Mouse (Mus musculus) lung, postnatal 10 days (tissue): Measurements from ENCODE around the gene Hist2h2aa2.
"Not testable (repeated sequence)": the region's sequence is repeated elsewhere in the genome, so short reads cannot be mapped to it uniquely, and the experiment has no call there.

Experiments used
- DNase-seq: peaks from one replicate; pipeline ENCODE4 v3.0.0; 2021

Hist2h2aa2 gene

GRCm38 (mm10) chr3:96239949-96240798 lies at the start of gene Hist2h2aa2:
Gene Hist2h2aa2 (minus strand): TSS chr3:96240276.
- peak; percentile 97 for DNase-seq

- no peak for DNase-seq
These were observed 49.1 kb upstream of the Hist2h2aa2 start for GRCm38 (mm10) chr3:96289201-96289600.

- DNase-seq, result not testable (repeated sequence)
These were observed 47.3 kb upstream of the Hist2h2aa2 start for GRCm38 (mm10) chr3:96287334-96287733.

GRCm38 (mm10) chr3:96284457-96284856 lies 44.4 kb upstream of the Hist2h2aa2 start:
- peak; percentile 51 for DNase-seq

GRCm38 (mm10) chr3:96280660-96281059 lies 40.6 kb upstream of the Hist2h2aa2 start:
- DNase-seq, result no peak

GRCm38 (mm10) chr3:96277800-96278624 lies 37.9 kb upstream of the Hist2h2aa2 start:
- peak; percentile 96 for DNase-seq

GRCm38 (mm10) chr3:96277428-96277799 lies 37.3 kb upstream of the Hist2h2aa2 start:
- DNase-seq, result peak; percentile 48

- no peak for DNase-seq
These were observed 33.8 kb upstream of the Hist2h2aa2 start for GRCm38 (mm10) chr3:96273591-96274465.

- peak; percentile 95 for DNase-seq
These were observed 29.7 kb upstream of the Hist2h2aa2 start, which contains the start of gene Hist2h2bb for GRCm38 (mm10) chr3:96269511-96270474. Gene Hist2h2bb (plus strand): TSS chr3:96269752.

- not testable (repeated sequence) for DNase-seq
These were observed 28.8 kb upstream of the Hist2h2aa2 start for GRCm38 (mm10) chr3:96268776-96269378.

- DNase-seq, result peak; percentile 87
These were observed 28.1 kb upstream of the Hist2h2aa2 start, which contains the start of gene Hist2h3b for GRCm38 (mm10) chr3:96268051-96268775. Gene Hist2h3b (plus strand): TSS chr3:96268654.

GRCm38 (mm10) chr3:96267541-96267940 lies 27.5 kb upstream of the Hist2h2aa2 start:
- no peak for DNase-seq

GRCm38 (mm10) chr3:96266132-96266710 lies 26.1 kb upstream of the Hist2h2aa2 start:
- DNase-seq, result no peak

- DNase-seq, result peak; percentile 26
These were observed 24.4 kb upstream of the Hist2h2aa2 start for GRCm38 (mm10) chr3:96264404-96264949.

- DNase-seq, result peak; percentile 66
These were observed 23.7 kb upstream of the Hist2h2aa2 start for GRCm38 (mm10) chr3:96263558-96264403.

GRCm38 (mm10) chr3:96262979-96263550 lies 23.0 kb upstream of the Hist2h2aa2 start, which contains the start of gene Hist2h4:
Gene Hist2h4 (minus strand): TSS chr3:96263311.
- peak; percentile 98 for DNase-seq

- DNase-seq, result peak; percentile 92
These were observed 22.3 kb upstream of the Hist2h2aa2 start for GRCm38 (mm10) chr3:96262216-96262875.
